Mouse (Mus musculus) embryonic facial prominence, embryonic 11.5 days (tissue): ENCODE data around the gene Orm1. TPM values are rescaled to one million over a fixed set of nuclear protein-coding genes. Genes with fewer than 3 reads are reported as not detected.

Experiments
- ATAC-seq: fragments of 200-750 bp; cut with Nextera tagmentation; replicated peaks from 2 replicates; pipeline ENCODE4 v1.8.0; 2017; ENCODE audit warnings: low read depth; ENCODE audit not compliant: insufficient number of reproducible peaks, low FRiP score, low TSS enrichment
- DNase-seq: peaks from one replicate; pipeline ENCODE4 v3.0.0-alpha.2; 2015; ENCODE audit warnings: low spot score
- H3K27ac ChIP-seq: fragments of 300-500 bp; sonication (generic); replicated peaks from 2 replicates; pipeline ENCODE4 v1.5.1; 2014; ENCODE audit warnings: mild to moderate bottlenecking, low read depth, low read length, control low read depth
- H3K27me3 ChIP-seq: fragments of 300-500 bp; sonication (generic); 2 replicates; pipeline ENCODE4 v1.6.1; 2014; ENCODE audit warnings: mild to moderate bottlenecking, low read length, moderate library complexity, mixed read lengths; ENCODE audit not compliant: control insufficient read depth, insufficient read depth
- H3K36me3 ChIP-seq: fragments of 300-500 bp; sonication (generic); replicated peaks from 2 replicates; pipeline ENCODE4 v1.6.1; 2014; ENCODE audit warnings: low read depth, mild to moderate bottlenecking, low read length, moderate library complexity, mixed read lengths; ENCODE audit not compliant: control insufficient read depth, insufficient read depth
- H3K4me1 ChIP-seq: fragments of 300-500 bp; sonication (generic); 2 replicates; pipeline ENCODE4 v1.6.1; 2014; ENCODE audit warnings: low read length, mixed read lengths; ENCODE audit not compliant: control insufficient read depth, insufficient read depth
- H3K4me2 ChIP-seq: fragments of 300-500 bp; sonication (generic); 2 replicates; pipeline ENCODE4 v1.6.1; 2014; ENCODE audit warnings: low read depth, mild to moderate bottlenecking, control low read depth, low read length, moderate library complexity
- H3K4me3 ChIP-seq: fragments of 300-500 bp; sonication (generic); 2 replicates; pipeline ENCODE4 v1.5.1; 2014; ENCODE audit warnings: low read depth, low read length, control low read depth
- H3K9ac ChIP-seq: fragments of 300-500 bp; sonication (generic); replicated peaks from 2 replicates; pipeline ENCODE4 v1.6.1; 2014; ENCODE audit warnings: mild to moderate bottlenecking, control low read depth, low read length
- H3K9me3 ChIP-seq: fragments of 300-500 bp; sonication (generic); replicated peaks from 2 replicates; pipeline ENCODE4 v1.6.1; 2016; ENCODE audit warnings: mild to moderate bottlenecking, low read length, inconsistent platforms, mixed read lengths; ENCODE audit not compliant: control insufficient read depth
- WGBS: fragments of 180-500 bp; shearing (Covaris S2); extraction: QIAGEN DNeasy Blood & Tissue Kit; methylation state at CpG from one replicate; pipeline ENCODE4 v1.1.7; 2014; 5-methylcytosine and 5-hydroxymethylcytosine counted together
- polyA plus RNA-seq: library from polyadenylated mRNA; unstranded; fragments of >200 nt; fragmentation: Nextera tagmentation; extraction: Ambion mirVana; gene quantifications from 2 replicates; pipeline ENCODE4 v1.2.1, GENCODE M21; 2014

Gene Orm1
- polyA plus RNA-seq, 1 experiment from 2014 or later, result not detected

GRCm38 (mm10) chr4:63362150-63362549 lies 17.8 kb downstream of the Orm1 start, which contains the start of gene Orm2:
TSS of gene Orm2 (plus strand) at chr4:63362449.
- WGBS, result 93% methylated on average over 5 of the region's 5 CpGs
- no peaks in the 10 kb centered on the region for H3K9me3 ChIP-seq
- ATAC-seq, result no peak
- no peaks in the 10 kb centered on the region for H3K36me3 ChIP-seq
- DNase-seq, result no peak
- no peak within 1 kb of the TSS for H3K9ac ChIP-seq
- no peaks in the 10 kb centered on the region for H3K4me1 ChIP-seq
- H3K27me3 ChIP-seq, result no peaks in the 10 kb centered on the region
- H3K27ac ChIP-seq, result no peak within 1 kb of the TSS
- H3K4me2 ChIP-seq, result no peak within 1 kb of the TSS
- no peak within 1 kb of the TSS for H3K4me3 ChIP-seq

GRCm38 (mm10) chr4:63368577-63368976 lies 24.2 kb downstream of the Orm1 start:
- Histone ChIP-seq H3K4me1 (no peaks in the 10 kb centered on the region), H3K36me3 (no peaks in the 10 kb centered on the region; the same call in 1 of the 2 replicates), H3K9me3 (no peaks in the 10 kb centered on the region), H3K27me3 (no peaks in the 10 kb centered on the region), H3K9ac (no peak overlapping the region), H3K27ac (no peak overlapping the region), H3K4me2 (no peak overlapping the region), H3K4me3 (no peak overlapping the region)
- peak; percentile 85 for DNase-seq
- 18% methylated on average over 4 of the region's 4 CpGs for WGBS
- 0 out of 2 replicates have a peak, but pooled peaks have one; percentile 27 for ATAC-seq

GRCm38 (mm10) chr4:63370897-63371296 lies 26.5 kb downstream of the Orm1 start:
- Histone ChIP-seq H3K9ac (no peak overlapping the region), H3K9me3 (no peaks in the 10 kb centered on the region), H3K27ac (no peak overlapping the region), H3K4me3 (no peak overlapping the region), H3K4me1 (no peaks in the 10 kb centered on the region), H3K27me3 (no peaks in the 10 kb centered on the region), H3K4me2 (no peak overlapping the region), H3K36me3 (no peaks in the 10 kb centered on the region; the same call in 1 of the 2 replicates)
- WGBS, result 42% methylated on average over 7 of the region's 7 CpGs
- DNase-seq, result no peak
- ATAC-seq, result no peak

GRCm38 (mm10) chr4:63371890-63372289 lies 27.5 kb downstream of the Orm1 start:
- H3K27me3 ChIP-seq, result no peaks in the 10 kb centered on the region
- WGBS, result 58% methylated on average over 3 of the region's 3 CpGs
- no peak overlapping the region for H3K9ac ChIP-seq
- H3K4me3 ChIP-seq, result no peak overlapping the region
- peak; percentile 63 for DNase-seq
- H3K4me1 ChIP-seq, result no peaks in the 10 kb centered on the region
- no peak overlapping the region for H3K27ac ChIP-seq
- H3K9me3 ChIP-seq, result no peaks in the 10 kb centered on the region
- no peaks in the 10 kb centered on the region; the same call in none of the 2 replicates for H3K36me3 ChIP-seq
- no peak for ATAC-seq
- no peak overlapping the region for H3K4me2 ChIP-seq

- Histone ChIP-seq H3K4me3 (no peak overlapping the region), H3K27ac (no peak overlapping the region), H3K4me1 (no peaks in the 10 kb centered on the region), H3K27me3 (no peaks in the 10 kb centered on the region), H3K9me3 (no peaks in the 10 kb centered on the region), H3K36me3 (no peaks in the 10 kb centered on the region; the same call in none of the 2 replicates), H3K9ac (no peak overlapping the region), H3K4me2 (no peak overlapping the region)
- WGBS, result 93% methylated on average over 8 of the region's 8 CpGs
- no peak for ATAC-seq
- no peak for DNase-seq
Measured at GRCm38 (mm10) chr4:63373404-63373803, 29.0 kb downstream of the Orm1 start.

GRCm38 (mm10) chr4:63374331-63374730 lies 30.0 kb downstream of the Orm1 start:
- DNase-seq, result no peak
- Histone ChIP-seq H3K27ac (no peak overlapping the region), H3K9ac (no peak overlapping the region), H3K4me3 (no peak overlapping the region), H3K27me3 (no peaks in the 10 kb centered on the region), H3K9me3 (no peaks in the 10 kb centered on the region), H3K36me3 (peaks cover 2% of the 10 kb centered on the region), H3K4me1 (no peaks in the 10 kb centered on the region), H3K4me2 (no peak overlapping the region)
- WGBS, result 84% methylated on average over 12 of the region's 12 CpGs
- no peak for ATAC-seq

- Histone ChIP-seq H3K4me3 (no peak overlapping the region), H3K36me3 (peaks cover 2% of the 10 kb centered on the region), H3K4me2 (no peak overlapping the region), H3K9ac (no peak overlapping the region), H3K4me1 (no peaks in the 10 kb centered on the region), H3K9me3 (no peaks in the 10 kb centered on the region), H3K27me3 (no peaks in the 10 kb centered on the region), H3K27ac (no peak overlapping the region)
- ATAC-seq (no peak), DNase-seq (no peak)
- WGBS, result 67% methylated on average over 1 of the region's 1 CpGs
Measured at GRCm38 (mm10) chr4:63375367-63375766, 31.0 kb downstream of the Orm1 start.

- no peak for DNase-seq
- peaks cover 2% of the 10 kb centered on the region for H3K36me3 ChIP-seq
- 67% methylated on average over 7 of the region's 7 CpGs for WGBS
Measured at GRCm38 (mm10) chr4:63377483-63377882, 33.1 kb downstream of the Orm1 start.

More at GRCm38 (mm10) chr4:63377483-63377882, 33.1 kb downstream of the Orm1 start:
- H3K4me2 ChIP-seq, result no peak overlapping the region
- no peaks in the 10 kb centered on the region for H3K9me3 ChIP-seq
- H3K27ac ChIP-seq, result no peak overlapping the region
- no peak for ATAC-seq
- H3K4me3 ChIP-seq, result no peak overlapping the region
- no peak overlapping the region for H3K9ac ChIP-seq
- no peaks in the 10 kb centered on the region for H3K27me3 ChIP-seq
- no peaks in the 10 kb centered on the region for H3K4me1 ChIP-seq
